Mouse (Mus musculus): Measurements from ENCODE around the gene Zfp626. TPM values are rescaled to one million over a fixed set of nuclear protein-coding genes. Genes with fewer than 3 reads are reported as not detected.
"Not testable (repeated sequence)": the region's sequence is repeated elsewhere in the genome, so short reads cannot be mapped to it uniquely, and the experiment has no call there.

Gene Zfp626
- polyA plus RNA-seq (2012; fragmentation: generic; extraction: Trizol): 0.80 TPM

DNA sequence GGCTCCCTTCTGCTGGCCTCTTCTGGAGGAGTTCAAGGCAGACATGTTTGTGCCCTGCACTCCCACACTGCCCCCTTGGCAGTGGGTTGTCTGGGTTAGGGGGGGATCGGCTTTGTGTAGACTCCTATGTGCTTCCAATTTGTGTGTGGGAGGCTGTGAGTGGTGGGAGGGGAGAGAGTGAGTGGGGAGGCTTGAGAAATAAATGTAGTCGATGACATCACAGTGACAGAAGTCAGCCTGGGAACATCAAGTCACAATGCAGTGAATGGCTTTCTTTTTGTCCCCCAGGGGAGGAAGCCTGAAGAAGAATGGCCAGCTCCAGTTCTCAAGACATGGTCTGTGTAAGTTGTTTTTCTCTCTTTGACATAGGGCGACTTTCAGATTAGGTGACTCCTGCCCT, at the start of gene Zfp626:
Gene Zfp626 (plus strand): TSS at position 301 of the 400 bp plus-strand sequence.
- H3K79me2 ChIP-seq (ENCODE audit: control insufficient read depth, insufficient read depth); H3K4me3 ChIP-seq; H3ac ChIP-seq (ENCODE audit: control insufficient read depth, insufficient read length); H3K4me2 ChIP-seq (ENCODE audit: low read depth); H3K36me3 ChIP-seq (ENCODE audit: control insufficient read depth, insufficient read depth); H3K27me3 ChIP-seq (ENCODE audit: control insufficient read depth, insufficient read depth, insufficient read length): not testable (repeated sequence)

DNA sequence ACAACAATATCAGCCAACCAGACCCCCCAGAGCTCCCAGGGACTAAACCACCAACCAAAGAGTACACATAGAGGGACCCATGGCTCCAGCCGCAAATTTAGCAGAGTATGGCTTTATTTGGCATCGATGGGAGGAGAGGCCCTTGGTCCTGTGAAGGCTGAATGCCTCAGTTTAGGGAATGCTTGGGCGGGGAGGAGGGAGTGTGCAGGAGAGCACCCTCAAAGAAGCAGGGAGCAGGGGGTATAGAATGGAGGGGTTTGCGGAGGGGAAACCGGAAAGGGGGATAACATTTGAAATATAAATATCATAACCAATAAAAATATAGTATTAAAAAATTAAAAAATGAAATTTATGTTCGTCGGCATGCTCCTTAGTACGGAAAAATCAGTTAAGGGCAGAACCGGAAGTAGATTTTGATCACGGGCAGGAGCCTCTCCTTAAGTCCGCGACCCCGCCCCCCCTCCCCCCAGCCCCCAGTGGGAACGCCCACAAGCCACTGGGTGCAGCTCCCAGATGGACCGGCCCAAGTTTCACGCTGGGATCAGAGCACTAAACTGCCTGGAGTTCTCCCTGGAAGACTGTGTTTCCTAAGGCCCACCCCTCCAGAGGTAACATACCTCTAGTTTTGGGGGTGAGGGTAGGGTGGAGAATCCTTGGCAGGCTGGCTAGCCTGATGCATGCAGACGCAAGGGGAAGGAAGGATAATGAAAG, 41.7 kb upstream of the Zfp626 start:
- no peaks in the 10 kb centered on the region for H3K36me3 ChIP-seq (ENCODE audit: control insufficient read depth, insufficient read depth)
- H3ac ChIP-seq (ENCODE audit: control insufficient read depth, insufficient read length): no peak overlapping the region
- no peak for TF ChIP-seq TCF12 (IDR thresholded peaks at IDR 0.05; ENCODE audit: insufficient read depth, poor library complexity, severe bottlenecking)
- no peak for TF ChIP-seq POLR2A (IDR thresholded peaks at IDR 0.05; ENCODE audit: insufficient read length, low read depth)
- TF ChIP-seq USF1 (IDR thresholded peaks at IDR 0.05; ENCODE audit: low read depth): no peak
- TF ChIP-seq MAX (IDR thresholded peaks at IDR 0.05; ENCODE audit: low read depth): no peak
- no peak for TF ChIP-seq REST (IDR thresholded peaks at IDR 0.05; ENCODE audit: insufficient read depth, insufficient read length)
- TF ChIP-seq POLR2AphosphoS2 (IDR thresholded peaks at IDR 0.05; ENCODE audit: insufficient read length, low read depth): no peak
- no peak for TF ChIP-seq SRF (IDR thresholded peaks at IDR 0.05; ENCODE audit: control insufficient read depth, insufficient read length, low read depth)
- no peak for TF ChIP-seq E2F4 (IDR thresholded peaks at IDR 0.05; ENCODE audit: insufficient read depth)
- no peak for TF ChIP-seq TCF3 (IDR thresholded peaks at IDR 0.05; ENCODE audit: insufficient read length, low read depth)
- no peak for TF ChIP-seq CEBPB (IDR thresholded peaks at IDR 0.05; ENCODE audit: insufficient read depth, poor library complexity, severe bottlenecking)
- TF ChIP-seq MYOD1 (IDR thresholded peaks at IDR 0.05; ENCODE audit: control insufficient read depth in 1 of 3, insufficient read length in 2 of 3, low read depth in 2 of 3): no peak
- TF ChIP-seq MYOG (IDR thresholded peaks at IDR 0.05; ENCODE audit: control insufficient read depth in 1 of 3, insufficient read depth in 1 of 3, insufficient read length in 2 of 3, low read depth in 2 of 3): no peak
- H3K27me3 ChIP-seq (ENCODE audit: control insufficient read depth, insufficient read depth, insufficient read length): no peaks in the 10 kb centered on the region
- H3K79me2 ChIP-seq (ENCODE audit: control insufficient read depth, insufficient read depth): no peaks in the 10 kb centered on the region
- no peak overlapping the region for H3K4me3 ChIP-seq
- peak overlapping the region; percentile 22 for H3K4me2 ChIP-seq (ENCODE audit: low read depth)

DNA sequence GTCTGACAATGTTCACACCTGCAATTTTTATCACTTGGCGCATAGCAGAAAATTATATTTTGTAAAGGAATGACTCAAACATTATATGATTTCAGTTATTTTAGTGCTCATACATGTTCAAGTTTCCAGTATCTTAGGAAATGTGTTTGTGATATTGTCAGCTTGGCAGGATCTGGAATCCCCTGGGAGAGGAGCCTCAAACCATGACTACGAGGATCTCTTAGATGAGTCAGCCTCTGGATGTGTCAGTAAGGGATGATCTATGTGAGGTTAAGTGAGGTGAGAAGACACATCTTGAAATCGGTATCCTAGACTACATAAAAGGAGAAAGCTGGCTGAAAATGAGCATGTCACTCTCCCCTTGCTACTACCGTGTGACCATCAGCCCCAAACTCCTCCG, 17.7 kb upstream of the Zfp626 start:
- Histone ChIP-seq H3K4me3 (no peak overlapping the region), H3ac (ENCODE audit: control insufficient read depth, insufficient read length) (no peak overlapping the region), H3K4me2 (ENCODE audit: low read depth) (no peak overlapping the region), H3K36me3 (ENCODE audit: control insufficient read depth, insufficient read depth) (no peaks in the 10 kb centered on the region), H3K27me3 (ENCODE audit: control insufficient read depth, insufficient read depth, insufficient read length) (no peaks in the 10 kb centered on the region), H3K79me2 (ENCODE audit: control insufficient read depth, insufficient read depth) (no peaks in the 10 kb centered on the region)
- no peak for TF ChIP-seq E2F4 (IDR thresholded peaks at IDR 0.05; ENCODE audit: insufficient read depth)
- TF ChIP-seq TCF12 (IDR thresholded peaks at IDR 0.05; ENCODE audit: insufficient read depth, poor library complexity, severe bottlenecking): no peak
- TF ChIP-seq MYOD1 (IDR thresholded peaks at IDR 0.05; ENCODE audit: control insufficient read depth in 1 of 3, insufficient read length in 2 of 3, low read depth in 2 of 3): no peak
- TF ChIP-seq POLR2A (IDR thresholded peaks at IDR 0.05; ENCODE audit: insufficient read length, low read depth): no peak

DNA sequence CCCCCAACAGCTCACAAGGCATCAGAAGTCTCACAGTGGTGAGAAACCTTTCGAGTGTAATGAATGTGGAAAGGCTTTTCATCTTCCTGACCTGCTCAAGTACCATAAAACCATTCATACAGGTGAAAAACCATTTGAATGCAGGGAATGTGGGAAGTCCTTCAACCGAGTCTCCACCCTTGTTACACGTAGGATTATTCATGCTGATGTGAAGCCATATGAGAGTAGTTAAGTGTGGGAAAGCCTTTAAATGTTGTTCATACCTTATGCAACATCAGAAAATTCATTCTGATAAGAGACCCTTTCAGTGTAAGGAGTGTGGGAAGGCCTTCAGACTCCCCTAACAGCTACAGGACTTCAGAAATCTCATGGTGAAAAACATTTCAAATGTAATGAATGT, 13.1 kb upstream of the Zfp626 start:
- not testable (repeated sequence) for H3K4me2 ChIP-seq (ENCODE audit: low read depth); H3K79me2 ChIP-seq (ENCODE audit: control insufficient read depth, insufficient read depth); H3K27me3 ChIP-seq (ENCODE audit: control insufficient read depth, insufficient read depth, insufficient read length); H3K4me3 ChIP-seq; H3K36me3 ChIP-seq (ENCODE audit: control insufficient read depth, insufficient read depth); H3ac ChIP-seq (ENCODE audit: control insufficient read depth, insufficient read length)

DNA sequence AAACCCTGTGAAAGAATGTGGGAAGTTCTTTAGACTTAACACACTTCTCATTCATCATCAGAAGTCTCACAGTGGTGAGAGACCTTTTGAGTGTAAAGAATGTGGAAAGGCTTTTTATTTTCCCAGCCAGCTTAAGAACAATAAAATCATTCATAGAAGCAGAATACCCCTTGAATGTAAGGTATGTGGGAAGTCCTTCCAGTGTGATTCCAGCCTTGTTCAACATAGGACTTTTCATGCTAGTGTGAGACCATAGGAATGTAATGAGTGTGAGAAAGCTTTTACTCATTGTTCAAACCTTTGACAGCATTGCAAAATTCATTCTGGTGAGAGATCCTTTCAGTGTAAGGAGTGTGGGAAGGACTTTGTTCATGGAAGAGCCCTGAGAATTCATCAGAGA, 12.4 kb upstream of the Zfp626 start:
- H3K4me3 ChIP-seq: no peak overlapping the region
- peaks cover 4% of the 10 kb centered on the region for H3K27me3 ChIP-seq (ENCODE audit: control insufficient read depth, insufficient read depth, insufficient read length)
- H3K4me2 ChIP-seq (ENCODE audit: low read depth): no peak overlapping the region
- no peaks in the 10 kb centered on the region for H3K79me2 ChIP-seq (ENCODE audit: control insufficient read depth, insufficient read depth)
- no peak for TF ChIP-seq POLR2AphosphoS2 (IDR thresholded peaks at IDR 0.05; ENCODE audit: insufficient read length, low read depth)
- no peak for TF ChIP-seq SRF (IDR thresholded peaks at IDR 0.05; ENCODE audit: control insufficient read depth, insufficient read length, low read depth)
- TF ChIP-seq MAX (IDR thresholded peaks at IDR 0.05; ENCODE audit: low read depth): no peak
- no peak for TF ChIP-seq CEBPB (IDR thresholded peaks at IDR 0.05; ENCODE audit: insufficient read depth, poor library complexity, severe bottlenecking)
- no peak for TF ChIP-seq USF1 (IDR thresholded peaks at IDR 0.05; ENCODE audit: low read depth)
- no peak for TF ChIP-seq TCF3 (IDR thresholded peaks at IDR 0.05; ENCODE audit: insufficient read length, low read depth)
- H3K36me3 ChIP-seq (ENCODE audit: control insufficient read depth, insufficient read depth): no peaks in the 10 kb centered on the region
- H3ac ChIP-seq (ENCODE audit: control insufficient read depth, insufficient read length): no peak overlapping the region

Data from myocyte (in vitro differentiated cells).